Mouse (Mus musculus): ENCODE measurements around the gene Herc6. TPM values are rescaled to one million over a fixed set of nuclear protein-coding genes. Genes with fewer than 3 reads are reported as not detected.

Herc6 gene
- polyA plus RNA-seq, 3 experiments from 2014 or later: 18.3 to 35.1 (median 24.0) TPM

Other genes with a start within 250 kb of the Herc6 start
- gene Vmn1r17, start 217.3 kb upstream of the Herc6 start, polyA plus RNA-seq (2017; shearing (Covaris generic)): not detected
- gene Vmn1r18, start 185.2 kb upstream of the Herc6 start, polyA plus RNA-seq (2017; shearing (Covaris generic)): not detected
- gene Vmn1r19, start 177.2 kb upstream of the Herc6 start, polyA plus RNA-seq (2017; shearing (Covaris generic)): not detected
- gene Vmn1r20, start 152.1 kb upstream of the Herc6 start, polyA plus RNA-seq (2017; shearing (Covaris generic)): not detected
- gene Ppm1k, start 45.5 kb upstream of the Herc6 start, polyA plus RNA-seq (2017; shearing (Covaris generic)): 10 to 100 TPM; 12.9 to 22.8 (median 20.5) TPM
- gene Pyurf, start 111.1 kb downstream of the Herc6 start, polyA plus RNA-seq (2017; shearing (Covaris generic)): 1 to 10 TPM; 3.2 to 4.5 (median 3.7) TPM
- 1 to 10 TPM; 2.5 to 7.6 (median 2.9) TPM for gene Lancl2, start 121.5 kb downstream of the Herc6 start, polyA plus RNA-seq (2017; shearing (Covaris generic))
- gene Vopp1, start 244.2 kb downstream of the Herc6 start, polyA plus RNA-seq (2017; shearing (Covaris generic)): 10 to 100 TPM; 11.8 to 15.9 (median 13.7) TPM